Mouse (Mus musculus) ovary, postnatal 14 days (tissue): Measurements from ENCODE around the gene Tstd2.

Experiments used
- DNase-seq: peaks from one replicate; pipeline ENCODE4 v3.0.0; 2022; ENCODE audit warnings: low spot score

Tstd2 gene

GRCm38 (mm10) chr4:46084416-46085172 lies 53.9 kb downstream of the Tstd2 start:
- DNase-seq: no peak

- DNase-seq: no peak
Observed at GRCm38 (mm10) chr4:46082555-46082954, 55.9 kb downstream of the Tstd2 start.

- no peak for DNase-seq
Observed at GRCm38 (mm10) chr4:46080261-46080660, 58.2 kb downstream of the Tstd2 start.

- no peak for DNase-seq
Observed at GRCm38 (mm10) chr4:46076892-46077291, 61.6 kb downstream of the Tstd2 start.

- DNase-seq: no peak
Observed at GRCm38 (mm10) chr4:46075664-46076063, 62.8 kb downstream of the Tstd2 start.

- DNase-seq: no peak
Observed at GRCm38 (mm10) chr4:46073736-46074135, 64.8 kb downstream of the Tstd2 start.

GRCm38 (mm10) chr4:46072631-46073030 lies 65.9 kb downstream of the Tstd2 start:
- no peak for DNase-seq

GRCm38 (mm10) chr4:46069851-46070482 lies 68.5 kb downstream of the Tstd2 start:
- DNase-seq: no peak

GRCm38 (mm10) chr4:46068573-46068972 lies 69.9 kb downstream of the Tstd2 start:
- no peak for DNase-seq

GRCm38 (mm10) chr4:46068060-46068459 lies 70.4 kb downstream of the Tstd2 start:
- DNase-seq: no peak

- DNase-seq: no peak
Observed at GRCm38 (mm10) chr4:46065695-46066340, 72.7 kb downstream of the Tstd2 start.

GRCm38 (mm10) chr4:46064961-46065360 lies 73.5 kb downstream of the Tstd2 start:
- no peak for DNase-seq
